Mouse (Mus musculus): Measurements from ENCODE around the gene Hapln4. TPM values are rescaled to one million over a fixed set of nuclear protein-coding genes. Genes with fewer than 3 reads are reported as not detected.
A peak's percentile ranks its signal among the peaks of the same experiment; 100 is the strongest.

The Hapln4 gene
- polyA plus RNA-seq, 1 experiment, result 124 TPM

DNA sequence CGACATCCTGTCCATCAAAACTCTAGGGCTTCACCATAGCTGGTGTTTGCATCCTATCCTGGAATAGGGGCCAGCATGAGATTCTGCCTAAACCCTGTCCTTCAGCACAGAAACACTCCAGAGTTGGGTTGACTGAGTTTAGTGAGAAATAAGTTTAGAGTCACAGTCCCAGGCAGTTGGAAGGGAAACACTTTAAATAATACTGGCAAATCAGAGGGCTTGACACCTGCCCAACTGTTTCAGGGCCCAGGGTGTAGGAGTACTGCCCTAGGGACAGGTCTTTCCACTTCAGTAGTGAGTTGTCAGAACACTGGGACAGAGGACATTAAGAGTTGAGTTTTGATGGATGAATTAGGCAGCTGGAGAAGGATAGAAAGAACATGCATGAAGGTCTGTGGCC is 2.9 kb downstream of the Hapln4 start:
- WGBS, result 40% methylated on average over 1 of the region's 1 CpGs
- TF ChIP-seq POLR2A (IDR thresholded peaks at IDR 0.05; ENCODE audit: borderline replicate concordance, insufficient read depth, low read length), result no peak
- TF ChIP-seq CTCF (IDR thresholded peaks at IDR 0.05; ENCODE audit: borderline replicate concordance, insufficient read depth, low read depth, low read length), result no peak
- DNase-seq, result no peak
- H3K27me3 ChIP-seq (ENCODE audit: control insufficient read depth, insufficient read depth, low read length), result no peaks in the 10 kb centered on the region; the same call in 1 of the 2 replicates
- H3K4me1 ChIP-seq (ENCODE audit: control insufficient read depth, insufficient read depth, low read length), result no peaks in the 10 kb centered on the region; the same call in 1 of the 2 replicates
- no peak overlapping the region for H3K4me3 ChIP-seq (replicated peaks; ENCODE audit: insufficient read depth, low read depth, low read length)
- no peak overlapping the region for H3K27ac ChIP-seq (ENCODE audit: insufficient read depth, low read length)

- Histone ChIP-seq H3K27me3 (ENCODE audit: control insufficient read depth, insufficient read depth, low read length) (no peaks in the 10 kb centered on the region; the same call in 1 of the 2 replicates), H3K4me1 (ENCODE audit: control insufficient read depth, insufficient read depth, low read length) (no peaks in the 10 kb centered on the region; the same call in 1 of the 2 replicates)
- no peak for TF ChIP-seq CTCF (IDR thresholded peaks at IDR 0.05; ENCODE audit: borderline replicate concordance, insufficient read depth, low read depth, low read length)
- no peak for TF ChIP-seq POLR2A (IDR thresholded peaks at IDR 0.05; ENCODE audit: borderline replicate concordance, insufficient read depth, low read length)
Measured at GRCm38 (mm10) chr8:70087237-70087636, 4.0 kb downstream of the Hapln4 start.

GRCm38 (mm10) chr8:70087836-70088650 is 4.8 kb downstream of the Hapln4 start:
- 15% methylated on average over 56 of the region's 56 CpGs for WGBS
- DNase-seq, result peak; percentile 50 to 66
- Histone ChIP-seq H3K4me1 (ENCODE audit: control insufficient read depth, insufficient read depth, low read length) (no peaks in the 10 kb centered on the region; the same call in 1 of the 2 replicates), H3K27me3 (ENCODE audit: control insufficient read depth, insufficient read depth, low read length) (no peaks in the 10 kb centered on the region; the same call in 1 of the 2 replicates), H3K27ac (ENCODE audit: insufficient read depth, low read length) (no peak overlapping the region), H3K4me3 (replicated peaks; ENCODE audit: insufficient read depth, low read depth, low read length) (no peak overlapping the region)
- TF ChIP-seq POLR2A (IDR thresholded peaks at IDR 0.05; ENCODE audit: borderline replicate concordance, insufficient read depth, low read length) (no peak), CTCF (IDR thresholded peaks at IDR 0.05; ENCODE audit: borderline replicate concordance, insufficient read depth, low read depth, low read length) (peak; percentile 75)

More at GRCm38 (mm10) chr8:70087237-70087636, 4.0 kb downstream of the Hapln4 start:
- H3K4me3 ChIP-seq (replicated peaks; ENCODE audit: insufficient read depth, low read depth, low read length), result no peak overlapping the region
- no peak overlapping the region for H3K27ac ChIP-seq (ENCODE audit: insufficient read depth, low read length)
- WGBS, result 34% methylated on average over 7 of the region's 7 CpGs
- no peak for DNase-seq

DNA sequence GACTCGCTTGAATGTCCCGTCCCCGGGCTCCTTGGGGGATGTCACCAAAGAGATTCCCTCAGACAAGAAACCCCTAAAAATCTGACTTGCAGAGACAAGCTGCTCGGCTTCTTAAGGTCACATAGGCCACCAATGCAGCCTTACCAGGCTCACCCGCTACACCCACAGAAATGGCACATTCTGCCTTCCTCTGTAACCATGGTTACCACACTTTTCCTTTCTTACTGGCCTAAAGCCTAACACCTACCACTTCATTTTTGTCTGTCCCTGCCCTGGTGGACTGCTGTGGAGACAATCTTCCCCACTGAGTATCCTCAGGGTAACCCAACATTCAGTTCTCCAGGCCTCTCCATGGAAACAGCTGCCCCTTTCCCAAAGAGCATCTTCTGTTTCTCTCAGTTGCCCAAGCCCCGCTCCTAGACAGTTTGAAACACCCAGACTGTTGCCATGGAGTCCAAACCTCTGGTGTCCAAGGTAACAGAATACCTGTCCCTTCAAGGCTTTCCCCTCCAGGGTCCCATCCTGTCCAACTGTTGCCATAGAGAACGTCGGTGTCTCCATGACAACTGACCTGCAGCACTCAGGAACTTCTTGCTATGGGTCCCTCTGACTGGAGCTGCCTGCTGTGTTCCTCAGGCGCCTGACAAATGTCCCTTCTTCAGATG is 6.2 kb downstream of the Hapln4 start:
- TF ChIP-seq CTCF (IDR thresholded peaks at IDR 0.05; ENCODE audit: borderline replicate concordance, insufficient read depth, low read depth, low read length) (no peak), POLR2A (IDR thresholded peaks at IDR 0.05; ENCODE audit: borderline replicate concordance, insufficient read depth, low read length) (no peak)
- no peaks in the 10 kb centered on the region for H3K4me1 ChIP-seq (ENCODE audit: control insufficient read depth, insufficient read depth, low read length)
- 50% methylated on average over 9 of the region's 9 CpGs for WGBS
- H3K4me3 ChIP-seq (replicated peaks; ENCODE audit: insufficient read depth, low read depth, low read length), result no peak overlapping the region
- no peak overlapping the region for H3K27ac ChIP-seq (ENCODE audit: insufficient read depth, low read length)
- DNase-seq, result no peak
- no peaks in the 10 kb centered on the region; the same call in 1 of the 2 replicates for H3K27me3 ChIP-seq (ENCODE audit: control insufficient read depth, insufficient read depth, low read length)

- Histone ChIP-seq H3K4me3 (replicated peaks; ENCODE audit: insufficient read depth, low read depth, low read length) (no peak overlapping the region), H3K27me3 (ENCODE audit: control insufficient read depth, insufficient read depth, low read length) (no peaks in the 10 kb centered on the region), H3K4me1 (ENCODE audit: control insufficient read depth, insufficient read depth, low read length) (no peaks in the 10 kb centered on the region), H3K27ac (ENCODE audit: insufficient read depth, low read length) (no peak overlapping the region)
- WGBS, result 70% methylated on average over 8 of the region's 8 CpGs
- no peak for TF ChIP-seq CTCF (IDR thresholded peaks at IDR 0.05; ENCODE audit: borderline replicate concordance, insufficient read depth, low read depth, low read length)
- no peak for TF ChIP-seq POLR2A (IDR thresholded peaks at IDR 0.05; ENCODE audit: borderline replicate concordance, insufficient read depth, low read length)
- DNase-seq, result no peak
Measured at GRCm38 (mm10) chr8:70092786-70093185, 9.5 kb downstream of the Hapln4 start.

GRCm38 (mm10) chr8:70099276-70099675 is 16.0 kb downstream of the Hapln4 start:
- DNase-seq, result no peak
- Histone ChIP-seq H3K4me3 (replicated peaks; ENCODE audit: insufficient read depth, low read depth, low read length) (no peak overlapping the region), H3K27ac (ENCODE audit: insufficient read depth, low read length) (no peak overlapping the region), H3K27me3 (ENCODE audit: control insufficient read depth, insufficient read depth, low read length) (no peaks in the 10 kb centered on the region), H3K4me1 (ENCODE audit: control insufficient read depth, insufficient read depth, low read length) (no peaks in the 10 kb centered on the region)
- 80% methylated on average over 8 of the region's 8 CpGs for WGBS
- no peak for TF ChIP-seq CTCF (IDR thresholded peaks at IDR 0.05; ENCODE audit: borderline replicate concordance, insufficient read depth, low read depth, low read length)
- TF ChIP-seq POLR2A (IDR thresholded peaks at IDR 0.05; ENCODE audit: borderline replicate concordance, insufficient read depth, low read length), result no peak

DNA sequence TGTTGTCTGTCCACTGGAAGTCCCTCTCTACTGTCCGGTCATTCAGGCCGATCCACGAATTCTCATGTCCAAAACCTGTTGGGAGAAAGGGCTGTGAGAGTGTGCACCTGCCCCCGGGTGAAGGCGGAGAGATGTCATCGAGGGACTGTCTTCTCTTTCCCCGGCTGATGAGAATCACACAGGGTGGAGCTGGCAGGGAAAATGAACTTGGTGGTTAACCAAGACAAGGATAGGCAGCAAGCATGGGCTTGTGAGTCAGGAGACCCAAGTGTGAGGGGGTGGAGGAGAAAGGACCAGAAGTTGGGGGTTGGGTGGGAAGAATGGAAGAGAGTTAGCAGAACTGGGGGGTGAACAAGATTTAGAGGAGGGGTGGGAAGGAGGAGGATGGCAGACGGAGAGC is 17.0 kb downstream of the Hapln4 start:
- Histone ChIP-seq H3K27me3 (ENCODE audit: control insufficient read depth, insufficient read depth, low read length) (no peaks in the 10 kb centered on the region), H3K27ac (ENCODE audit: insufficient read depth, low read length) (no peak overlapping the region), H3K4me1 (ENCODE audit: control insufficient read depth, insufficient read depth, low read length) (no peaks in the 10 kb centered on the region; the same call in 1 of the 2 replicates), H3K4me3 (replicated peaks; ENCODE audit: insufficient read depth, low read depth, low read length) (no peak overlapping the region)
- no peak for TF ChIP-seq CTCF (IDR thresholded peaks at IDR 0.05; ENCODE audit: borderline replicate concordance, insufficient read depth, low read depth, low read length)
- no peak for TF ChIP-seq POLR2A (IDR thresholded peaks at IDR 0.05; ENCODE audit: borderline replicate concordance, insufficient read depth, low read length)
- DNase-seq, result no peak
- WGBS, result 86% methylated on average over 8 of the region's 8 CpGs
